Mouse (Mus musculus): ENCODE data around the gene Kcnip1. TPM values are rescaled to one million over a fixed set of nuclear protein-coding genes. Genes with fewer than 3 reads are reported as not detected.

Kcnip1 gene
- total and polyA plus RNA-seq, 2 experiments, result not detected

- no peaks in the 10 kb centered on the region for H3K79me2 ChIP-seq (ENCODE audit: control insufficient read depth, insufficient read depth, low read length)
- H3K27me3 ChIP-seq (ENCODE audit: control insufficient read depth, insufficient read depth, low read length), result no peaks in the 10 kb centered on the region
- TF ChIP-seq POLR2A (IDR thresholded peaks at IDR 0.05; ENCODE audit: extremely low read depth, insufficient read depth, low read length) (no peak), CTCF (IDR thresholded peaks at IDR 0.05; ENCODE audit: low read depth, low read length) (no peak)
- H3K9ac ChIP-seq (ENCODE audit: low read depth, low read length), result no peak overlapping the region
- H3K4me1 ChIP-seq (ENCODE audit: control insufficient read depth, insufficient read depth, low read length), result no peaks in the 10 kb centered on the region; the same call in 1 of the 2 replicates
- no peak overlapping the region for H3K4me3 ChIP-seq (ENCODE audit: insufficient read depth, low read depth, low read length)
- H3K27ac ChIP-seq (replicated peaks; ENCODE audit: insufficient read depth, low read depth, low read length), result no peak overlapping the region
- no peak for DNase-seq (ENCODE audit: extremely low read depth, low read depth, low spot score)
- H3K36me3 ChIP-seq (ENCODE audit: control insufficient read depth, insufficient read depth, low read length), result no peaks in the 10 kb centered on the region
- 57% methylated on average over 6 of the region's 6 CpGs for WGBS
These were observed 65.6 kb downstream of the Kcnip1 start for GRCm38 (mm10) chr11:33927321-33927720.

GRCm38 (mm10) chr11:33926551-33926950 lies 66.4 kb downstream of the Kcnip1 start:
- no peak for DNase-seq (ENCODE audit: extremely low read depth, low read depth, low spot score)
- 23% methylated on average over 2 of the region's 2 CpGs for WGBS

GRCm38 (mm10) chr11:33925778-33926177 lies 67.2 kb downstream of the Kcnip1 start:
- Histone ChIP-seq H3K4me1 (ENCODE audit: control insufficient read depth, insufficient read depth, low read length) (no peaks in the 10 kb centered on the region), H3K27ac (replicated peaks; ENCODE audit: insufficient read depth, low read depth, low read length) (no peak overlapping the region), H3K27me3 (ENCODE audit: control insufficient read depth, insufficient read depth, low read length) (no peaks in the 10 kb centered on the region), H3K36me3 (ENCODE audit: control insufficient read depth, insufficient read depth, low read length) (no peaks in the 10 kb centered on the region), H3K9ac (ENCODE audit: low read depth, low read length) (no peak overlapping the region), H3K79me2 (ENCODE audit: control insufficient read depth, insufficient read depth, low read length) (no peaks in the 10 kb centered on the region), H3K4me3 (ENCODE audit: insufficient read depth, low read depth, low read length) (no peak overlapping the region)
- WGBS, result 58% methylated on average over 8 of the region's 8 CpGs
- no peak for TF ChIP-seq CTCF (IDR thresholded peaks at IDR 0.05; ENCODE audit: low read depth, low read length)
- TF ChIP-seq POLR2A (IDR thresholded peaks at IDR 0.05; ENCODE audit: extremely low read depth, insufficient read depth, low read length), result no peak
- no peak for DNase-seq (ENCODE audit: extremely low read depth, low read depth, low spot score)

More at GRCm38 (mm10) chr11:33926551-33926950, 66.4 kb downstream of the Kcnip1 start:
- Histone ChIP-seq H3K27me3 (ENCODE audit: control insufficient read depth, insufficient read depth, low read length) (no peaks in the 10 kb centered on the region), H3K4me1 (ENCODE audit: control insufficient read depth, insufficient read depth, low read length) (no peaks in the 10 kb centered on the region), H3K4me3 (ENCODE audit: insufficient read depth, low read depth, low read length) (no peak overlapping the region), H3K27ac (replicated peaks; ENCODE audit: insufficient read depth, low read depth, low read length) (no peak overlapping the region), H3K79me2 (ENCODE audit: control insufficient read depth, insufficient read depth, low read length) (no peaks in the 10 kb centered on the region), H3K36me3 (ENCODE audit: control insufficient read depth, insufficient read depth, low read length) (no peaks in the 10 kb centered on the region), H3K9ac (ENCODE audit: low read depth, low read length) (no peak overlapping the region)
- no peak for TF ChIP-seq CTCF (IDR thresholded peaks at IDR 0.05; ENCODE audit: low read depth, low read length)
- TF ChIP-seq POLR2A (IDR thresholded peaks at IDR 0.05; ENCODE audit: extremely low read depth, insufficient read depth, low read length), result no peak

- no peak for DNase-seq (ENCODE audit: extremely low read depth, low read depth, low spot score)
- 76% methylated on average over 3 of the region's 3 CpGs for WGBS
These were observed 69.9 kb downstream of the Kcnip1 start for GRCm38 (mm10) chr11:33923031-33923430.

GRCm38 (mm10) chr11:33921451-33921850 lies 71.5 kb downstream of the Kcnip1 start:
- Histone ChIP-seq H3K4me3 (ENCODE audit: insufficient read depth, low read depth, low read length) (no peak overlapping the region), H3K27me3 (ENCODE audit: control insufficient read depth, insufficient read depth, low read length) (no peaks in the 10 kb centered on the region), H3K36me3 (ENCODE audit: control insufficient read depth, insufficient read depth, low read length) (no peaks in the 10 kb centered on the region), H3K27ac (replicated peaks; ENCODE audit: insufficient read depth, low read depth, low read length) (no peak overlapping the region), H3K4me1 (ENCODE audit: control insufficient read depth, insufficient read depth, low read length) (no peaks in the 10 kb centered on the region), H3K79me2 (ENCODE audit: control insufficient read depth, insufficient read depth, low read length) (no peaks in the 10 kb centered on the region), H3K9ac (ENCODE audit: low read depth, low read length) (no peak overlapping the region)
- 83% methylated on average over 13 of the region's 13 CpGs for WGBS
- DNase-seq (ENCODE audit: extremely low read depth, low read depth, low spot score), result no peak
- TF ChIP-seq CTCF (IDR thresholded peaks at IDR 0.05; ENCODE audit: low read depth, low read length) (no peak), POLR2A (IDR thresholded peaks at IDR 0.05; ENCODE audit: extremely low read depth, insufficient read depth, low read length) (no peak)

More at GRCm38 (mm10) chr11:33923031-33923430, 69.9 kb downstream of the Kcnip1 start:
- Histone ChIP-seq H3K9ac (ENCODE audit: low read depth, low read length) (no peak overlapping the region), H3K4me3 (ENCODE audit: insufficient read depth, low read depth, low read length) (no peak overlapping the region), H3K27ac (replicated peaks; ENCODE audit: insufficient read depth, low read depth, low read length) (no peak overlapping the region), H3K36me3 (ENCODE audit: control insufficient read depth, insufficient read depth, low read length) (no peaks in the 10 kb centered on the region), H3K27me3 (ENCODE audit: control insufficient read depth, insufficient read depth, low read length) (no peaks in the 10 kb centered on the region), H3K79me2 (ENCODE audit: control insufficient read depth, insufficient read depth, low read length) (no peaks in the 10 kb centered on the region), H3K4me1 (ENCODE audit: control insufficient read depth, insufficient read depth, low read length) (no peaks in the 10 kb centered on the region)
- no peak for TF ChIP-seq CTCF (IDR thresholded peaks at IDR 0.05; ENCODE audit: low read depth, low read length)
- TF ChIP-seq POLR2A (IDR thresholded peaks at IDR 0.05; ENCODE audit: extremely low read depth, insufficient read depth, low read length), result no peak

GRCm38 (mm10) chr11:33919826-33920225 lies 73.1 kb downstream of the Kcnip1 start:
- 67% methylated on average over 7 of the region's 7 CpGs for WGBS
- Histone ChIP-seq H3K79me2 (ENCODE audit: control insufficient read depth, insufficient read depth, low read length) (no peaks in the 10 kb centered on the region), H3K4me3 (ENCODE audit: insufficient read depth, low read depth, low read length) (no peak overlapping the region), H3K36me3 (ENCODE audit: control insufficient read depth, insufficient read depth, low read length) (no peaks in the 10 kb centered on the region), H3K27me3 (ENCODE audit: control insufficient read depth, insufficient read depth, low read length) (no peaks in the 10 kb centered on the region), H3K27ac (replicated peaks; ENCODE audit: insufficient read depth, low read depth, low read length) (no peak overlapping the region), H3K4me1 (ENCODE audit: control insufficient read depth, insufficient read depth, low read length) (no peaks in the 10 kb centered on the region), H3K9ac (ENCODE audit: low read depth, low read length) (no peak overlapping the region)
- DNase-seq (ENCODE audit: extremely low read depth, low read depth, low spot score), result no peak
- TF ChIP-seq POLR2A (IDR thresholded peaks at IDR 0.05; ENCODE audit: extremely low read depth, insufficient read depth, low read length), result no peak
- no peak for TF ChIP-seq CTCF (IDR thresholded peaks at IDR 0.05; ENCODE audit: low read depth, low read length)
